Mouse (Mus musculus) embryonic stem cell, embryonic (primary cell): ENCODE data around the gene Hlf.

Source experiments
- CTCF ChIA-PET, 4 experiments: fragments of 300-600 bp in 2 of 4; fragments of 350-600 bp in 2 of 4; sonication (Branson Sonifier 250); formaldehyde crosslinking; loops; one replicate each; lab custom pipeline; 2022; ENCODE audit warnings: inconsistent platforms in 2 of 4; lab: Charles Lee
- POLR2A ChIA-PET, 4 experiments: fragments of 300-600 bp in 2 of 4; fragments of 350-600 bp in 2 of 4; sonication (Branson Sonifier 250); formaldehyde crosslinking; loops; one replicate each; lab custom pipeline; 2022; ENCODE audit warnings: antibody characterized with exemption in 4 of 4, inconsistent platforms in 1 of 4; lab: Charles Lee

The Hlf gene

DNA sequence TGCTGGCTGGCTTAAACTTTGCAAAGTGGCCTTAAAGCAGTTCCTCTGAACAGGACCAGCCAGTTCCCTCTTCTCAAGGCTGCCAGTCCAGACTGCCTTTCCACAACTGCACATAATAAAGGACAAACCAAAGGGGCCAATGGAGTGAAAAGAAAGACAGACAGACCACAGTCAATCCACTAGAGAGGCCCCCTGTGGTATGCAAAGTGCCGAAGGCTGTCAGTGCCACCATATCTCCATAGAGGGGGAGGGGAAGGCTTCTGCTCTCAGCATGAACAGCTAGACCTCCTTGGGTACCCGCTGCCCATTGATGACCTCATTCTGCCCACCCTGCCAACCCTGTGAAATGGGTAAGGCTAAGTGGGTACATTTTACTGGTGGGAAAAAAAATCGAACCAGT is 34.7 kb downstream of the Hlf start:
- CTCF ChIA-PET, result interaction anchor here in 1 of 4 experiments (0.6 kb wide), 1 partner anchor 1209 kb away, joined by 3 read pairs; no protein-coding TSS in a partner anchor
- POLR2A ChIA-PET, result no interaction called here

DNA sequence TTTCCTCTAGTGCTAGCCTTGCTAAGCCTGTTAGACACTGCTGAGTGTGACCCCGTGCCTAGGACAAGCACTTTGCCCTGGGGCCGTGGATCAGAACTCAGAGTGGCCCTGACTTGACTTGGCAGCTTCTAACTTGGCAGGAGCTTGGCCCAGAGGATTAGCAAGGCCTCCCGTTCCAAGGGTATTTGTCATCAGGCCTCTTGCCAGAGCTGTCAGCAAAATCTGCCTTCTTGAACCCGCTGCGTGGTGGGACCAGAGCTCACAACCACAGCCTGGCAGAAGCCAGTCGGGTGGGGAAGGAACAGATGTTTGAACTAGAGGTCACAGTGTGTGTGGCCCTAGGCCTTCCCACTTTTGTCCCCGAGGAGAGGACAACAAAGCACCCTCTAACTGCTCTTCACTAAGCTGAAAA is 35.4 kb downstream of the Hlf start:
- CTCF ChIA-PET, result no interaction called here
- POLR2A ChIA-PET, result no interaction called here

DNA sequence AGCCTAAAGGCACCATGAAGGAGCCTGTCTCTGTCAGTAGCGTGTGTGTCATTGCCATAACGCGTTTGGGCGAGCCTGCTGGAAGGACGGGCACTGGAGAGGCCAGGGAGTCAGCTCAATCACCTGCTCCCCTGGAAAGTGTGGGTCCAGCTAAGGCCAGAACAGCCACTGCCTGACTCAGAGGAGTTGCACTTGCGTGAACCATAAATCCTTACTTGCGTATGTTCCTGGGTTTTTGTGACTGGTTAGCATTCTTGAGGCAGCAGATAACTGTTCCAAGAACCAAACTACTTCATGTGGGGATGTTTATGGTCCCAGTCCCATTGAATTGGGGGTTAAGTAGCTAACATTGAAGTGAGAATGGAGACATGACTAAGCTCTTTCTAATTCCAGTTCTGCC is 38.0 kb downstream of the Hlf start:
- POLR2A ChIA-PET, result interaction anchor here in 2 of 4 experiments (0.6 kb wide), 2 partner anchors 16 to 376 kb away, joined by 3 to 4 read pairs; no protein-coding TSS in a partner anchor
- CTCF ChIA-PET, result no interaction called here

DNA sequence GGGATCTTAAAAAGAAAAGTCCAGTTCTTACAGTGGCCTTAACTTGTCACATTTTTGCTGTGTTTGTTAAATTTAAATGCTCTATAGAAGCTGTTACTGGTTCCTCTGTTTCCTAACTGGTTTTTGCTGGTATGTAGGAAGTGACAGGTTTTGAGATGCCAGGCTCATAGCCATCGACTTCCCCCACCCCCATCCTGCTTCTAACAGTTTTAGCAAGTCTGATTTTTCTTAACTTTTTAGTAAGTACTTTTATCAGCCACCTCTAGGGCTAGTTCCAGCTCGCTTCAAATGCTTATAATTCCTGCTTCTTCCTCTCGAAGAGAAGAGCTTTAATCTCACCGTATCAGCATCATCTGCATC is 40.6 kb downstream of the Hlf start:
- ChIA-PET CTCF (no interaction called here), POLR2A (no interaction called here)

DNA sequence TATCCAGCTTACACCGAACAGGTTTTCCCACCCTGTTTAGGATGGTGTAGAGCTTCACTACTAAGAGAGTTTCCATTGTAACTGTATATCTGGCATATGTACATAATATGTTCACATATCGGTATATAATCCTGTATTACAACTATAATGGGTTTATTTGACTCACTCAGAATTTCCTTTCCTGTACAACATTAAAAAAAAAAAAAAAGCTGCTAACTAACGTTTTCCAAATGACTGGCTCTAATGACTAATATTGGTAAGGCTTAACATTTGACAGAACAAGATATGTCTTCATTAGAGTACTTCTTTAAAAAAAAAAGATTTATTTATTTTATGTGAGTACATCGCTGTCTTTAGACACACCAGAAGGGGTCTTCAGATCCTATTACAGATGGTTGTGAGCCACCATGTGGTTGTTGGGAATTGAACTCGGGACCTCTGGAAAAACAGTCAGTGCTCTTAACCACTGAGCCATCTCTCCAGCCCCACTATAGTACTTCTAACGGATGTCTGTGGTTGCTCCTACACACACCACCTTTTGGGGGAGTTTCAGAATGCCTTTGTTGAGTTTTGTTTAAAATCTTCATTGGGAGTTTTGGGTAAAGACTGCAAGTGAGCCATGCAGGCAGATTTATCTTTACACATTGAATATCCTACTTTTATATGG is 41.1 kb downstream of the Hlf start:
- CTCF ChIA-PET, result no interaction called here

DNA sequence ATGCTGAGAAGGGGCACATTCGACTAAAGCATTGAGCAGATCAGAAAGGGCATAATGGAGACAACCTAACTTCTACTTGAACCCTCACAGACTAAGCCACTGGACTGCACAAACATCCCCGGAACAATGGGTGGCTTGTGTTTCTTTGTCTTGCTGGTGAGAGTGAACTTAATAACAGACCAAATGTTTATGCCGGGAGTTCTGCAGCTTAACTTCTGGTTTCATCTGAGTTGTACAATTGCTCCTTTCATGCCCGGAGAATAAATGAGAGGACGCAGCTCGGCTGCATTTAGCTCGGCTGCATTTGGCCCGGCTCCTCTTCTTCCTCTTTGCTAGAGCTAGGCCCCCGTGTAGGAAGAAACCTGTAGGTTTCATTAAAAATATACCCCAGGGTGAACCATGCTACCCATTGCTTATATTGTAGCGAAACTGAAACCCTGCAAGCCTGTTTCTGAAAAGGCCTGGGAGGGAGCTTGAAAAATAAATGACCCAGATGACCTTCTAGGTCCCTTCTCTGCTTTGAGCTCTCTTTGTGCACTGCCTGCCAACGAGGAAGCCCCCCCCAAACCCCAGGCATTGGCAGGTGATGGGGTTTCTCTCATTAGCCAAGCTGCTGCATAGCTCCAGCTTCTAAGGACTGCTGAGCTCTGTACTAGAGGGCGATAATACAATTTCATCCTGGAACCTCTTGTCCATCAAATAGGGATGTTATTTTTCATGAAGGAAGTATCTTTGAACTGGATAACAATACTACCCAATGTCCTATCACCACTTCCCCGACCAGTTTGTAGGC is 42.8 kb downstream of the Hlf start:
- ChIA-PET POLR2A (no interaction called here), CTCF (interaction anchor here in 1 of 4 experiments (0.6 kb wide), 1 partner anchor 217 kb away, joined by 12 read pairs; no protein-coding TSS in a partner anchor)

More for the DNA sequence above, 41.1 kb downstream of the Hlf start:
- POLR2A ChIA-PET, result interaction anchor here in 1 of 4 experiments (0.7 kb wide), 1 partner anchor 851 kb away, joined by 3 read pairs; no protein-coding TSS in a partner anchor

DNA sequence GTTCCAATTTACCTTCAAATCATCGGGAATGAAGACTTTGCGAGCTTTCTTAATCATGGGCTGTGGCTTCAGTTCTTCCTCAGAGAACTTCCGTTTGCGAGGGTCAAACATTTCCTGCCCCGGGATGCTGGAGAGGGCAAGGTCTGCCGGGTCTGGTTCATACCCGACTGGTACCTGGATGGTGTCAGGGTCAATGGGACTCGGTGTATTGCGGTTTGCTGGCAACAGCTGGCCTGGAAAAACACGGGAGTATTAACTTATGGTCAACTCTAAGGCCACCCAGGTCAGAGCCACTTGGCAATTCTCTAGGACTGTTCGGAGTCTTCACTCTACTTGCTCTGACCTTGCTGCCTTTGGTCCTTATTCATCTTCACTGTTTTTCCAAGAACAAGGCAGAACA is 44.9 kb downstream of the Hlf start:
- POLR2A ChIA-PET, result no interaction called here
- CTCF ChIA-PET, result no interaction called here

DNA sequence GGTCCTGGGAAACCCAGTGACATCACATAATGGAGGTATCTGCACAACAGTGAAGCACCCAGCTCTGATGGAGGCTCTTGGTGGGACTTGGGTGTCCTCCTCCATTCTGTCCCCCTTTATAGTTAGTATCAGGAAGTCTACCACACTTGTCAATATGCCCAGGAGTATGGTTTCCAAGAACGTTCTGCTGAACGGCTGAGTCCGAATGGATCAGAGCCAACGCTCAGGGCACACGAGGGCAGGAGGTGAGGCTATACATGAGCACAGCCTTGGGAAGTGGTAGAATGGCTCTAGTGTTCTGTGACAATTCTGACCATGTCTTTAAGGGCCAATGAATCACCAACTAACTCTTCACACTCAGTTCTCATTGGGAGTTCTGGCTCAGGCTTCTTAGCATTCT is 47.8 kb downstream of the Hlf start:
- CTCF ChIA-PET, result no interaction called here
- POLR2A ChIA-PET, result no interaction called here

DNA sequence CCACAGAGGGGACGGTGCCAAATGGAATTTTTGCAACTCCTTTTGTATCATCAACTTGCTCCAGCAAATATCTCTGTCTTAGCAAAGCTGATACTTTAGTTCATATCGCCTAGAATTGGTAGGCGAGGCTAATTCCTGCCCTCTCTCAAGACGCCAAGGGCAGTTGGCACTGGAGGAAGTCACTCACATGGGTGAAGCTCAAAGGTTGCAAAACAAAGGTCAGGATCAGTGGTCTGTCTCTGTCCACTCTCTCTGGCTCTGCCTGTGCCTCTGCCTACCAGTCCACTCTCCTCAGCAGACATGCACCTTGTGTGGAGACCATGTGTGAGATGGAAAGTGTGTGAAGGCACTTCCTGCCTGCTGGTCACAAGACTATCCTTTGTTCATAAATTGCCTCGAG is 48.4 kb downstream of the Hlf start:
- POLR2A ChIA-PET, result no interaction called here
- CTCF ChIA-PET, result no interaction called here

DNA sequence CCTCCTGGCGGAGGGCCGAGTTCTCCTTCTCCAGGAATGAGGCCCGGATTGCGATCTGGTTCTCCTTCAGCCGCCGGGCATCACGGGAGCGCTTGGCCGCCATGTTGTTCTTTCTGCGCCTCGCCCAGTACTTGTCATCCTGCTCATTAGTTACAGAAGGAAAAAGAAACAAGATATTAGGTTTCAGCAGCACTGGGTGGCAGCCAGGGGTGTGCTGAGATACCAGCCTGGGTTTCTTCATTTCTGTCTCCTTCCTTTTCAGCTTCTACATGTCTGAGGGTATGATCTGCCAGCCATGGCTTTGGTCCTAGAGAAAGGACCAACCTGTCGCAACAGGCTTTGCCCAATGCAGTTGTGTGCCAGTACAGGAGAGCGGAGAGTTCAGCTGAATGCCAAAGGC is 49.9 kb downstream of the Hlf start:
- POLR2A ChIA-PET, result interaction anchor here in 1 of 4 experiments (0.6 kb wide), 1 partner anchor 78 kb away, joined by 3 read pairs; no protein-coding TSS in a partner anchor
- CTCF ChIA-PET, result no interaction called here

DNA sequence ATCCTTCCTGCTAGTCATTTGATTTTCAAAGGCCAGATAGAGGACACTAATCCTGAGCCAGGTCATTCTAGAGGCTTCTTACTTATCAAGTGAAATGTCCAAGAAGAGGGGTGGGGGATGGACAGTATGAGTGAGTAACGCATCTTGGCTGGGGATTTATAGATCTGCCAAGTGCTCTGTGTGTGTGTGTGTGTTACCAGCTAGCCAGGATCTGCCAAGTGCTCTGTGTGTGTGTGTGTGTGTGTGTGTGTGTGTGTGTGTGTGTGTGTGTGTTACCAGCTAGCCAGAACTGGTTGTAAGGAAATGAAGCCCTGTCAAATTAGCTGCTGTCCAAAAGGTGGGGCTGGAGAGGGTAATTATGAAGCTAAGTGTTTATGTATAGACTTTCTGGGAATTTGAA is 55.9 kb downstream of the Hlf start:
- ChIA-PET CTCF (interaction anchor here in 1 of 4 experiments (0.5 kb wide), 1 partner anchor 155 kb away, joined by 3 read pairs; no protein-coding TSS in a partner anchor), POLR2A (interaction anchor here in 1 of 4 experiments (0.9 kb wide), 1 partner anchor 16 kb away, joined by 5 read pairs; no protein-coding TSS in a partner anchor)

DNA sequence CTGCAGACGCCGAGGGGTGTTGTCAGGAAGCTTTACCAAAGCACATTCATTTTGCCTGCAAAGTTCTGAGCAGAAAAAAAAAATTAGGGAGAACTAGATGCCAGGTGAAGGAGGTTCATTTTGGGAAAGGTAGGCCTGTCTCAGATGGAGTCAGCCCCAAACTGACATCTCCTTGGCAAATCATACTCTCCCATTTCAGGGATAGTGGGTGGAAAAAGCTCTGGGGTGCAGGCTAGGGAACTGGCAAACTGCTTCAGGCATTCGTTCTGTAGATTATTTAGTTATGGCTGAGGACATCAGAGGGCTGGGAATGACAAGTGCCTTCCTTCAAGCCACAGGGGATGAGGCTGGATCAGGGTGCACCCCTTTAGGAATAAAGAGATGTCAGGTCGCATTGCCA is 58.0 kb downstream of the Hlf start:
- ChIA-PET CTCF (interaction anchor here in 1 of 4 experiments (1.3 kb wide), 1 partner anchor 14 kb away, joined by 3 read pairs; no protein-coding TSS in a partner anchor), POLR2A (no interaction called here)

DNA sequence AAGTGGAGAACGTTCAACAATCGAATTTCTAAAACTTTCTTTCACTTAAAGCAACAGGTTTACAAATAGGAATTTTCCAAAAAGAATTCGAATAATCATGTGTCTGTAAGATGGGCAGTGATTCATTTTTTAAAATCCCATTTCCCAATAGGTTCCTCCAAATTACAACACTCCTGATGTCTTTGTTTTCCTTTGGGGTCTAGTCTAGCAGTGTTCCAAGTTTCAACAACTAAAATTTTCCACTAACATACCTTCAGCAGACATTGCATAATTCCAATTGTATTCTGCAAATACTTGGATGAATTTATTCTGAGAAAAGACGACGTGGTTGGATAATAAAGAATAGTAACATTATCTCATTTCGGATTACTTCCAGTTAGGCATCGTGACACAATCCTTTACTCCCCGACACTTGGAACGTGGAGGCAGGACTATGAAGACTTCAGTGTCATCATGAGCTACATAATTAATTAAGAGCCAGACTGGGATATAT is 60.4 kb downstream of the Hlf start:
- ChIA-PET POLR2A (no interaction called here), CTCF (no interaction called here)

DNA sequence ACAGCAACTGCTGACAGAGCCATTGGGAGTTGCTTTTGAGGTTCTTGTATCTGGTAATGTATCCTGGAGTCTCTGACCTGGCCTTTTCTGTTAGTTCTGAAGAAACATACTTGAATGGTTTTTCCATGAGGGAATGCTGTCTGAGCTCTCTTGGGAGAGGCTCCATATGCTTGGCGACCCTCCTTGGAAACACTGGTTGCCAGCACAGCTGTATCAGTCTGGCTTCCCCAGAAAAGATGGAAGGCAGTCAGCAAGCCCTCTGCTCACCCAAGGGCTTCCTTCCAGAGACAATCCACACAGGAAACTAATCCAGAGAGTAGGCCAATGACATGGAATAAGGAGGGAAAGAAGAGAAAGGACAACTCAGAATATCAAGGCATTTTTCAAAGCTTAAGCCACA is 63.9 kb downstream of the Hlf start:
- CTCF ChIA-PET, result no interaction called here
- POLR2A ChIA-PET, result no interaction called here

DNA sequence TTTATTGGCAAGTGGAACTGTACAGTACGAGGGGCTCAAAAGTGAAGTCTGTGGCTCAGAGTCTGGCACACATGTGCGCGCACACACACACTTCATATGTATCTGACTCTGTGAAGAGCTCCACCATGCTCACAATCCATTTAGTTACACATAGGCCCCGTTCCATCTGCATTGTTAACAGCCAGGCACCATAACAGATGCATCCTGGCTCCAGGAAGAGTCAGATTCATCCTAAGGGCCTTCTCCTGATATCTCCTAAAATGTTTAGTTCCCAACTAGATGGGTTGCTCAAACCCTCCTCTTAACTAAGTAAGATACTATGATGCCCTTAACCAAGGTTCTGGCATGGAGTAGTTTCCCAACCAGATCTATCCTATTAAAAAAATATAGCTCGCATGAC is 64.5 kb downstream of the Hlf start:
- POLR2A ChIA-PET, result no interaction called here

DNA sequence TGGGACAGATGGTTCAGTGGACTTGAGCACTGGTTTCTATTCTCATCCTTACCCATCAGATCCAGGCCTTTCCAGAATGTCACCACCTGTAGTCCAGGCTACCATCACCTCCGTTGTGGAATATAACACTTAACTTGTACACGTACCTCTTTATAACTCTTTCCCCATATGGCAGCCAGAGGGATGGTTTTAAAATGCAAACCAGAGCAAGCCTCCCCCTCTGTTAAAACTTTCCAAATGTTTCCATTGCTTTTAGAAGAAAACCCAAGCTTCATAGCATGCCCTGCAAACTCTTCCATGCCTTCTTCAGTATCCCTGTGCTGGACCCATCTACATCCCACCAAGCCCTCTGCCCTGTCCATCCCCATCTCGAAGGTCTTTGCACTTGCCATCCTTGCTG is 66.1 kb downstream of the Hlf start:
- CTCF ChIA-PET, result no interaction called here
- POLR2A ChIA-PET, result no interaction called here

More for the DNA sequence above, 64.5 kb downstream of the Hlf start:
- CTCF ChIA-PET, result no interaction called here

DNA sequence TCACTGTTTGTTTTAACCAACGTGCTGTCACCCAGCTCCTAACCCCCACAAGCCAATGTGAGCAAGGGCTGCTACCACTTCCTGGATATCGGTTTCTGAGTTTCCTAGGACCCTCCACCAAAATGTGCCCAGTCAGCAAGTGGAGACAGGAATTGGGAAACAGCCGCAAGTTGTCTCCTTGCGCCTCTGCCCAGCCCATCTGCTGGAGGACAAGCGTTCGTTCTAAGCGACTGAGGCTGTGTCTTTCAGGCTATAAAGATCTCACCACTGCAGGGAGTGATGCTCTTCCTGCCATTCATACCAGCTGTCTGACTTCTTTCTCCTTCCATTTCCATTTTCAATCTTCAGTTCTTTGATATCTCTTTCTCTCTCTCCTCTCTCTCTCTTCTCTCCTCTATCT is 69.8 kb downstream of the Hlf start:
- ChIA-PET POLR2A (no interaction called here), CTCF (no interaction called here)

DNA sequence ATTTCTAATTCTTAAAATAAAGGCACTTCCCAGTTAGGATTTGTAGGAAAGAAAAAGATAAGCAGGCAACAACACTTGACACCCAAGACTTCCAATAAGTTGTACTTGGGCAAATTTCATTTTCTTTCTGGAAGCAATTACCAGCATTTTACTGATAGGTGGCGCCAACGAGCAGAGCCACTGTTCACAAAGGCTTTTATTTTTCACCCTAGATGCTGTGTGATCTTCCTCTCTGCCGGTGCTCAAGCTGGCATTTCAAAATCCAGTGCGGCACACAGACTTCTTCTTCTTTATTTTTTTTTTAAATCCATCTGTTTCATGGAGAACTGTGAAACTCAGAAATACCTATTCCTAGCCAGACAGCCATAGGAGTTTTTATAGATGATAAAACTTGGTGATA is 73.2 kb downstream of the Hlf start:
- ChIA-PET POLR2A (no interaction called here), CTCF (interaction anchor here (0.6 to 2.4 kb wide), 13 partner anchors 10 to 335 kb away, joined by 3 to 8 read pairs (median 3); partner anchors contain the start of gene Mmd (in 1 of the 4))

DNA sequence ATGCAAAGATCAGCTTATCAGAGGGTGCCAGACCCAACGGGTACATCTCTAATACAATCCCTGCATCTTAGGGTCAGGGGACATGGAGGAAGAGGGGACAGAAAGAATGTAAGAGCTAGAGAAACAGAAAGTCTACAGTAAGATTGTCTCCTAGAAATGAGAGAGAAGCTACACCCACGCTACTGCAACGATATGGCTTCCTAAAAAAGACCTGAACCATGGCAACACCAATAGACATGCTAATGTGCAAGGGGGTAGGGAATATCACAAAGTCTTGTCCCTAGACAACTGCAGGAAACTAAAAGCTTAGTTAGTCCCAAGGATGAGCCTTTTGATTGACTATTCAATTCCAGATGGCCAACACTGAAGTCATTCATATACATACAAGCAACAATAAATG is 76.1 kb downstream of the Hlf start:
- ChIA-PET POLR2A (no interaction called here), CTCF (interaction anchor here in 1 of 4 experiments (0.7 kb wide), 1 partner anchor 15 kb away, joined by 3 read pairs; no protein-coding TSS in a partner anchor)

DNA sequence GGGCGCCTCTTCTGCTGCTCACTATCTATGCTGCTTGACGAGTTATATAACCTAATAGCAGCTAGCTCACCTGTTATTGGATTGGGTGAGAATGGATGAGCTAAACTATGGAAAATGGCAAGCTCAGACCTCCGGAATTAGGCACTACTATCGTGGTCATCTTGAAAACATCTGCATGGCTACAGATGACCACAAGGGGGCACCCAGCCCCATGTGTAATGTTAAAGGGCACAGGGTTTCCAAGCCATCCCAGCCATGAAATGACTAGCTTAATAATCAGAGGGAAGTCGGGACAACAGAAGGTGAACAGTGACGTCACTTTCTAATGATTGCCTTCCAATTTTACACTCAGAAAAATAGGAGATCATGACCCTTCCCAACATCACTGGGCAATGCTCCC is 83.7 kb downstream of the Hlf start:
- POLR2A ChIA-PET, result interaction anchor here in 1 of 4 experiments (0.7 kb wide), 1 partner anchor 134 kb away, joined by 3 read pairs; no protein-coding TSS in a partner anchor

More for the DNA sequence above, 83.7 kb downstream of the Hlf start:
- CTCF ChIA-PET, result interaction anchor here (0.5 to 2.1 kb wide), 15 partner anchors 9 to 1163 kb away, joined by 3 to 8 read pairs (median 3); partner anchors contain the start of gene Mmd (in 2 of the 4)
